Mouse (Mus musculus) neural tube, embryonic 14.5 days (tissue): Measurements from ENCODE around the gene Safb2. TPM values are rescaled to one million over a fixed set of nuclear protein-coding genes. Genes with fewer than 3 reads are reported as not detected.

ENCODE experiments used
- ATAC-seq: fragments of 200-750 bp; cut with Nextera tagmentation; 2 replicates; pipeline ENCODE4 v1.8.0; 2017; ENCODE audit warnings: low read depth, mild to moderate bottlenecking, moderate TSS enrichment, moderate library complexity
- H3K27ac ChIP-seq: fragments of 300-500 bp; sonication (generic); 2 replicates; pipeline ENCODE4 v1.5.1; 2014; ENCODE audit warnings: low read depth, mild to moderate bottlenecking, control low read depth, low read length, moderate library complexity, mixed read lengths
- H3K27me3 ChIP-seq: fragments of 300-500 bp; sonication (generic); 2 replicates; pipeline ENCODE4 v1.6.1; 2014; ENCODE audit warnings: low read length; ENCODE audit not compliant: control insufficient read depth, insufficient read depth
- H3K36me3 ChIP-seq: fragments of 300-500 bp; sonication (generic); 2 replicates; pipeline ENCODE4 v1.6.1; 2014; ENCODE audit warnings: low read length, mixed read lengths; ENCODE audit not compliant: control insufficient read depth, insufficient read depth
- H3K4me1 ChIP-seq: fragments of 300-500 bp; sonication (generic); 2 replicates; pipeline ENCODE4 v1.6.1; 2014; ENCODE audit warnings: low read length; ENCODE audit not compliant: control insufficient read depth, insufficient read depth
- H3K4me2 ChIP-seq: fragments of 300-500 bp; sonication (generic); 2 replicates; pipeline ENCODE4 v1.6.1; 2014; ENCODE audit warnings: mild to moderate bottlenecking, low read depth, low read length, control low read depth
- H3K4me3 ChIP-seq: fragments of 300-500 bp; sonication (generic); 2 replicates; pipeline ENCODE4 v1.5.1; 2014; ENCODE audit warnings: low read depth, low read length, control low read depth, mixed read lengths
- H3K9ac ChIP-seq: fragments of 300-500 bp; sonication (generic); replicated peaks from 2 replicates; pipeline ENCODE4 v1.6.1; 2014; ENCODE audit warnings: low read depth, mild to moderate bottlenecking, control low read depth, low read length, mixed read lengths
- H3K9me3 ChIP-seq: fragments of 300-500 bp; sonication (generic); 2 replicates; pipeline ENCODE4 v1.6.1; 2016; ENCODE audit warnings: low read length; ENCODE audit not compliant: control insufficient read depth
- WGBS: fragments of 180-500 bp; shearing (Covaris S2); extraction: QIAGEN DNeasy Blood & Tissue Kit; methylation state at CpG from one replicate; pipeline ENCODE4 v1.1.7; 2014; 5-methylcytosine and 5-hydroxymethylcytosine counted together
- polyA plus RNA-seq: library from polyadenylated mRNA; unstranded; fragments of >200 nt; fragmentation: Nextera tagmentation; extraction: Ambion mirVana; gene quantifications from 2 replicates; pipeline ENCODE4 v1.2.1, GENCODE M21; 2014

The Safb2 gene
- polyA plus RNA-seq, 1 experiment from 2014 or later, result 58.4 TPM

DNA sequence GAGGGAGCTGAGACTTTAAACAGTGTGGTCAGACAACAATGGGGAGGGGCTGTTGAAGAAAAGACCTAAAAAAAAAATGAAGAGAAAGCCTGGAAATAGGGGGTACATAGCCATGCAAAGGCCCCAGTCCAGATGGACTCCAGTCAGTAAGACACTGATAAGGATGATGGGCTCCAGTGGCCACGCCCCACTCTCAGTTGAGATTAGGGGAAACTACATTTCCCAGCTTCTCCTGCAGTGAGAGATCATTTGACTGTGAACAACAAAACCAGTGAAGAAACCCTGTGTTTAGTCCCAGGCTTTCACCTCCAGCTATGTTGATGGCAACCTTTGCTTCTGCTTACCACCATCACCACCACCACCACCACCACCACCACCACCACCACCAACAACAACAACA, 38.4 kb downstream of the Safb2 start:
- H3K27ac ChIP-seq, result no peak overlapping the region
- H3K36me3 ChIP-seq, result no peaks in the 10 kb centered on the region
- peaks cover 8% of the 10 kb centered on the region; the same call in 1 of the 2 replicates for H3K4me1 ChIP-seq
- H3K9ac ChIP-seq, result no peak overlapping the region
- no peaks in the 10 kb centered on the region for H3K27me3 ChIP-seq
- no peak for ATAC-seq
- no peak overlapping the region for H3K4me2 ChIP-seq
- WGBS, result 92% methylated on average over 1 of the region's 1 CpGs
- H3K4me3 ChIP-seq, result no peak overlapping the region
- no peaks in the 10 kb centered on the region for H3K9me3 ChIP-seq

DNA sequence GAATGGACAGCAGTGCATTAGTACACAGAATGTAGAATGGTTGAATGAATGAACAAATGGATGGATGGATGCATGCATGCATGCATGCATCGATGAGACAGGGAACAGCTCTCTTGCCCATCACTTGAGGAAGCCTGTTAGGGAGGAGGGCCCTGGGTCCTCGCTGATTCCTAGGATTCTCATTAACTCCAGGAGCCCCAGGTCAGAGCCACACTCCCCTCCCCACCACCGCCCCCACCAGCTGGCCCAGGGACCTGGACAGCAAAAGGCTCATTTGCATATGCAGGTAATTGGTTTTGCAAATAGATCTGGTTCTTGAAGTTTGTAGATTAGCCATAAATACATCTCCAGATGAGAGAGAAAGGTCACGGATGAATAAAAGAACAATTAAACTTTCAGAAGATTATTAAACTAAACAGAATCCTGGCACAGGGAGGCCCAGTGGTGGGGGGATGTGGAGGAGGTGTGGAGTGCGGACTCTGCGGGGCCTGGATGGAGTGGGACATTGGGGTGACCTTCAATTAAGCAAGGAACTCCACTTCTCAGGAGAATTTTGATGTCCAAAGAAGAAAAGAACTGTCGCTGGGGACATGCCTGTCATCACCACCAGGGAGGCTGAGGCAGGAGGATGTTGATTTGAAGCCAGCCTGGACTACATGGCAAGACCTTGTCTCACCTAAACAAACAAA, 39.5 kb downstream of the Safb2 start:
- 77% methylated on average over 7 of the region's 7 CpGs for WGBS
- Histone ChIP-seq H3K9ac (no peak overlapping the region), H3K27me3 (no peaks in the 10 kb centered on the region), H3K9me3 (no peaks in the 10 kb centered on the region), H3K4me2 (no peak overlapping the region), H3K4me3 (no peak overlapping the region), H3K36me3 (no peaks in the 10 kb centered on the region), H3K27ac (no peak overlapping the region), H3K4me1 (peaks cover 8% of the 10 kb centered on the region; the same call in 1 of the 2 replicates)
- no peak for ATAC-seq

DNA sequence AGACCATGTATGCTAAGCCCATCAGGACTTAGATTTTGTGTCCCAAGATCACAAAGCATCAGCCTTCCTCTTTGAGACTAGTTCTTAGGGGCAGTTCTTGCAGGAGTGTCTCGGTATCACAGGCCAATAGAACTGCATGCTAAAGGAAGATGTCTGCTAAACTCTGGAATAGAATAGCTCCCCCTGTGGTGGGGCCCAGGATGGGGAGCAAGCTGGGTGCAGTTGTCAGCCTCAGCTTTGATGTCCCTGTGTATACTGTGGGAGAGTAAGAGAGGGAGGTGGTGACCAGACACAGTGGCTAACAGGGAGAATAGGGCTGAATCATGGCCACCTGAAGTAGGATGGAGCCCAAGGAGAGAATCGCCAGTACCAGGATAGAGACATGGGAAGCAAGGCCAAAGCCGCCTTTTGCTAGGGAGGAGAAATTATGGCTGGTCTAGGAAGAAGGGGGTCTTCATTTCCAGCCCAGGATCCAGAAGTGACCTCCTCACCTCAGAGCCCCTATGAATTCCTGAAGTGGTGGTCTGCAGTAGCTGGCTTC, 40.6 kb downstream of the Safb2 start:
- H3K4me3 ChIP-seq, result no peak overlapping the region
- 82% methylated on average over 3 of the region's 3 CpGs for WGBS
- peaks cover 8% of the 10 kb centered on the region; the same call in 1 of the 2 replicates for H3K4me1 ChIP-seq
- no peak overlapping the region for H3K9ac ChIP-seq
- H3K27ac ChIP-seq, result no peak overlapping the region
- ATAC-seq, result no peak
- no peak overlapping the region for H3K4me2 ChIP-seq
- H3K27me3 ChIP-seq, result no peaks in the 10 kb centered on the region
- H3K9me3 ChIP-seq, result no peaks in the 10 kb centered on the region
- no peaks in the 10 kb centered on the region for H3K36me3 ChIP-seq

DNA sequence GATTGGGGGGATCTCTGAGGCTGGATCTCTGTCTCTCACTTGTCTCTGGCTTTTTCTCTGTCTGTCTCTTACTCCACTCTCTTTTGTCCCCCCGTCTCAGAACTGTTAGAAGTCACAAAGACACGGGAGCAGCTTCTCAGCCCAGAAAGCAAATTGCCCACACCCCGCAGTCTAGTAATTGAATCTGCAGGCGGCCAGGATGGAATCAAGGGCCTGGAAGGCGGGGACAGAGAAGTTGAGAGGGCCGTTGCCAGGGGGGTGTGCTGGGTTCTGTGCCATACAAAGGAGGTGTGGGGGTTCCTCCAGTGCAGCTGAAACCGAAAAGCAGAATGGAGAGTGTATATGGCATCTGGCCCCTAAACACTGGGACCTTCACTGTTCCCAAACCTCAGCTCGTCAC, 41.6 kb downstream of the Safb2 start:
- Histone ChIP-seq H3K4me1 (peaks cover 8% of the 10 kb centered on the region; the same call in 1 of the 2 replicates), H3K36me3 (no peaks in the 10 kb centered on the region), H3K27me3 (no peaks in the 10 kb centered on the region), H3K9me3 (no peaks in the 10 kb centered on the region), H3K27ac (no peak overlapping the region; the same call in 1 of the 2 replicates), H3K9ac (no peak overlapping the region), H3K4me2 (no peak overlapping the region), H3K4me3 (no peak overlapping the region)
- ATAC-seq, result no peak
- 9% methylated on average over 8 of the region's 8 CpGs for WGBS

DNA sequence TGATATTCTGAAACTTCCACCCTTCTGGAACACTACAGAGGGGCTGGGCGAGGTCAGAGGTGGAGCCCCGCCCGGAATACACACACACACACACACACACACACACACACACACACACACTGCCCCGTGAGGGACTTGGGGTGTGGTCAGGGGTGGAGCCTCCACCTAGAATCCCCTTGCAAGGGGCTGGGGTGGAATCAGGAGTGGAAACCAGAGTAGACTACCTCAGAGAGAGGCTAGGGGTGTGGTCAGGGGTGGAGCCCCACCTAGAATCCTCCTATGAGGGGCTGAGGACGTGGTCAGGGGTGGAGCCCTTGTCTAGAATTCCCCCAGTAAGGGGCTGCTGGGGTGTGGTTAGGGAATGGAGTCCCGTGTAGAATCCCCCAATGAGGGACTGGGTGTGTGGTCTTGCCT, 43.8 kb downstream of the Safb2 start:
- Histone ChIP-seq H3K9me3 (no peaks in the 10 kb centered on the region), H3K4me1 (0 out of 2 replicates have a peak, but pooled peaks cover 5% of the 10 kb centered on the region), H3K4me2 (no peak overlapping the region), H3K36me3 (no peaks in the 10 kb centered on the region), H3K27me3 (no peaks in the 10 kb centered on the region), H3K9ac (no peak overlapping the region), H3K4me3 (no peak overlapping the region), H3K27ac (no peak overlapping the region)
- no peak for ATAC-seq
- 43% methylated on average over 6 of the region's 6 CpGs for whole genome bisulfite sequencing

DNA sequence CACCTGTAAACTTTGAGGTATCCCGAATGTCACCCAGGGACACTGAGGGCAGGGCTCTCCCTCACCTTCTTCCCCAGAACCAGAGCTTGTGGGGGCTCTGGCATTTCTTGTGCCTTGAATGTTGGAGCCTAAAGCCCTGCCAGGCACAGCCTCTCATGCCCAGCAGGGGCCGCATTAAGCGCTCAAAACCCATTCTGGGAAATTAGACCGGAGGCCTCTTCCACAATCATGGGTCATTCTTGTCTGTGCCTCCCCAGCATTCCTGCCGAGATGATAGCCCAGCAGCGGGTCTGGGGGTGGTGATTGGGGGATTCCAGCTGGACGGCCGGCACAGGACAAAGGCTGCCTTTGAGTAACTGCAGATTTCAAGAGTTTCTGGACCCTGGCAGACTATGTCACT, 46.5 kb downstream of the Safb2 start:
- H3K27me3 ChIP-seq, result no peaks in the 10 kb centered on the region
- ATAC-seq, result peak; percentile 10; the same call in 1 of the 2 replicates
- no peaks in the 10 kb centered on the region for H3K9me3 ChIP-seq
- H3K27ac ChIP-seq, result peak overlapping the region; percentile 16
- no peak overlapping the region for H3K4me2 ChIP-seq
- no peaks in the 10 kb centered on the region for H3K36me3 ChIP-seq
- no peak overlapping the region for H3K9ac ChIP-seq
- 0 out of 2 replicates have a peak, but pooled peaks cover 6% of the 10 kb centered on the region for H3K4me1 ChIP-seq
- no peak overlapping the region for H3K4me3 ChIP-seq
- WGBS, result 5% methylated on average over 8 of the region's 8 CpGs

DNA sequence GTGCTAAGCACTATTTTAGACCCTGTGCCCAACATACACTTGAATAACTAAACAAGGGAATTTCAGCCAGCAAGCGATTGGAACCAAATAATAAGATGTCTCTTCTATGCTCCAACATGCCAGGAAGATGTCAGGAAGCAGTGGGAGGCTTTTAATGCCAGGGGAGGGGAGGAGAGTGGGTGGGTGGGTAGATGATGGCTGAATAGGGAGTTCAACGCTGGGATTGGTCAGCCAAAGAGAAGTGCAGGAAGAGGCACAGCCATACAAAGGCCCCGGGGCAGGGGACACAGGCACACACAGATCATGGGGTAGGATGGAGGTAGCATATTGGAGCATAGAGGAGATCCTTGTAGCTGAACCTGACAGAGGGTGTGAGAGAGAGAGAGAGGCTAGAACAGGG, 47.5 kb downstream of the Safb2 start:
- ATAC-seq, result peak; percentile 16; the same call in 1 of the 2 replicates
- H3K36me3 ChIP-seq, result no peaks in the 10 kb centered on the region
- 49% methylated on average over 3 of the region's 3 CpGs for WGBS

DNA sequence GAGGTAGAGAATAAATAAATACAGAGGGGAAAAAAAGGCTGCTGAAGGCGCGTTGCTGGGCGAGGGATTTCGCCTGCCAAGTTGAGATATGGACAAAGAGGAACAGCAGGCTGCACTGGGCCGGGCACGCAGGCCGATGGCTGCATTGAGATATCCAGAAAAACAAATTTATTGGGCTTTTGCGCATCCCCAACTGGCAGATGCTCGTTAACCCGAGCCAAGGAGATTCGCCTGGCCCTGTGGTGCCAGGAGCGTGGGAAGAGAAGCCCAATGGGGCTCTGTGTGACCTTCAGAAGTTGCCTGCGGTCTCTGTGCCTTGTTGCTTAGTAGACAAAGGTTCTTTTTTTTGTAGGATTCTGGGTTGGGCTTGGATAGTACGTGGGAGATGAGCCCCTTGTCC, 48.2 kb downstream of the Safb2 start:
- Histone ChIP-seq H3K4me3 (no peak overlapping the region), H3K4me2 (no peak overlapping the region), H3K27me3 (no peaks in the 10 kb centered on the region), H3K4me1 (0 out of 2 replicates have a peak, but pooled peaks cover 6% of the 10 kb centered on the region), H3K27ac (peak overlapping the region; percentile 77), H3K36me3 (no peaks in the 10 kb centered on the region), H3K9me3 (no peaks in the 10 kb centered on the region), H3K9ac (no peak overlapping the region)
- ATAC-seq, result peak; percentile 78
- WGBS, result 29% methylated on average over 14 of the region's 14 CpGs

More for the DNA sequence above, 47.5 kb downstream of the Safb2 start:
- Histone ChIP-seq H3K4me1 (0 out of 2 replicates have a peak, but pooled peaks cover 6% of the 10 kb centered on the region), H3K9me3 (no peaks in the 10 kb centered on the region), H3K9ac (no peak overlapping the region), H3K4me3 (no peak overlapping the region), H3K27me3 (no peaks in the 10 kb centered on the region), H3K4me2 (no peak overlapping the region), H3K27ac (peak overlapping the region; percentile 77)

DNA sequence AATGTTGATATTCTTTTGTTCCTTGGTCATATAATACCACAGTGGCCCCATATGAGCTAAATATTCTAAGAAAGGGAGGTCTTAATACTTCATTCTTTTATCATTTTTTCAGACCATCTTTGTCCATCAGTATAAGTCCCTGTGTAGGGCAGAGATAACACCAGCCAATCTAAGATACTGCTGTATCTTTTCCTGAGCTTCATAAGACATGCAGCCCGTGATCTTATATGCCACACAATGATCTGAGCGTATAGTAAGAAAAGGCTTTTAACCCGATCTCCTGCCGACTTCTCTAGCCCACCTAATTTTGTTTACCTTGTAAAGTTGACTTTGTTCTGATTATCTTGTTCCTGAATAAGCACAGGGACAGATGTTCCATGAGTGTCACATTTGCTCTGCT, 59.4 kb downstream of the Safb2 start:
- no peaks in the 10 kb centered on the region for H3K36me3 ChIP-seq
- H3K27me3 ChIP-seq, result no peaks in the 10 kb centered on the region
- H3K4me2 ChIP-seq, result no peak overlapping the region
- H3K4me3 ChIP-seq, result no peak overlapping the region
- H3K27ac ChIP-seq, result no peak overlapping the region
- no peak for ATAC-seq
- H3K4me1 ChIP-seq, result no peaks in the 10 kb centered on the region
- WGBS, result 74% methylated on average over 4 of the region's 4 CpGs
- H3K9me3 ChIP-seq, result no peaks in the 10 kb centered on the region
- H3K9ac ChIP-seq, result no peak overlapping the region
